Comparison of ENCODE assay signal across 8 mouse cellular contexts in genomic region chr19:24271746-24272426, GRCm38 (mm10). TPM values are rescaled to one million over a fixed set of nuclear protein-coding genes. Genes with fewer than 3 reads are reported as not detected.
DNase-seq lines count a peak whose midpoint lies in the region; ATAC-seq and TF ChIP-seq lines count a peak whose summit lies in the region.

No protein-coding gene starts in this region.

- ATAC-seq in Patski, result peak; percentile 93
- peak; percentile 79 for ATAC-seq in hindbrain, embryonic 11.5 days (ENCODE audit: low FRiP score)
- peak; percentile 89 for ATAC-seq in lung, postnatal 0 days

- no peak for DNase-seq in Patski (ENCODE audit: low read depth, low spot score)
- peak; percentile 92 for DNase-seq in cerebellum, postnatal 10 days
- DNase-seq in frontal cortex, postnatal 10 days (ENCODE audit: low spot score in 2 of 2), result peak; percentile 57 to 77
- peak; percentile 88 for DNase-seq in hindbrain, embryonic 11.5 days (ENCODE audit: low spot score)
- DNase-seq in layer of hippocampus, postnatal 10 days (ENCODE audit: low spot score in 2 of 2), result peak; percentile 91 to 92
- DNase-seq in lung, postnatal 0 days (ENCODE audit: low spot score), result peak; percentile 95
- peak; percentile 78 for DNase-seq in ovary, postnatal 36 days (ENCODE audit: low spot score)
- peak; percentile 69 for DNase-seq in thymus, postnatal 25 days

- peak; percentile 91 for TF ChIP-seq CTCF in Patski (IDR thresholded peaks at IDR 0.05)
- peak; percentile 94 for TF ChIP-seq CTCF in lung, postnatal 0 days (IDR thresholded peaks at IDR 0.05)

- H3K9me3 ChIP-seq in hindbrain, embryonic 11.5 days (ENCODE audit: control insufficient read depth, low read length), result no peaks in the 10 kb centered on the region
- no peaks in the 10 kb centered on the region for H3K9me3 ChIP-seq in lung, postnatal 0 days (ENCODE audit: low read length)

- H3K36me3 ChIP-seq in hindbrain, embryonic 11.5 days (ENCODE audit: control insufficient read depth, insufficient read depth, low read length), result no peaks in the 10 kb centered on the region
- H3K36me3 ChIP-seq in lung, postnatal 0 days (ENCODE audit: insufficient read depth, low read length), result no peaks in the 10 kb centered on the region

- peaks cover 4% of the 10 kb centered on the region; the same call in 1 of the 2 replicates for H3K4me1 ChIP-seq in hindbrain, embryonic 11.5 days (replicated peaks; ENCODE audit: control insufficient read depth, insufficient read depth, low read length)
- no peaks in the 10 kb centered on the region for H3K4me1 ChIP-seq in lung, postnatal 0 days (ENCODE audit: insufficient read depth, low read depth, low read length)

- no peak overlapping the region for H3K27ac ChIP-seq in hindbrain, embryonic 11.5 days (ENCODE audit: low read depth, low read length)
- no peak overlapping the region for H3K27ac ChIP-seq in lung, postnatal 0 days (ENCODE audit: low read length)

- no peak overlapping the region for H3K9ac ChIP-seq in hindbrain, embryonic 11.5 days (ENCODE audit: low read depth, low read length)
- H3K9ac ChIP-seq in lung, postnatal 0 days (replicated peaks; ENCODE audit: low read depth), result 0 out of 2 replicates have a peak overlapping the region, but pooled peaks have one; percentile 5

- in situ Hi-C loops in Patski (cut with MboI; ENCODE audit: low pct_unique_long_range_greater_than_20kb), result loop anchor here (5.0 to 10.0 kb wide), 3 partner anchors 120 to 415 kb away; no protein-coding TSS in a partner anchor

- H3K4me2 ChIP-seq in hindbrain, embryonic 11.5 days (replicated peaks; ENCODE audit: low read depth, low read length), result no peak overlapping the region
- H3K4me2 ChIP-seq in lung, postnatal 0 days (replicated peaks; ENCODE audit: low read depth, low read length), result peak overlapping the region; percentile 38

- CTCF ChIA-PET in Patski (lab: Charles Lee), result interaction anchor here (0.9 to 2.1 kb wide), 8 partner anchors 9 to 311 kb away, joined by 3 to 7 read pairs (median 4); partner anchors contain the start of gene Fxn

- WGBS in hindbrain, embryonic 11.5 days, result 46% methylated on average over 16 of the region's 16 CpGs
- 47% methylated on average over 16 of the region's 16 CpGs for WGBS in lung, postnatal 0 days

- H3K4me3 ChIP-seq in hindbrain, embryonic 11.5 days (ENCODE audit: low read depth, low read length), result no peak overlapping the region
- H3K4me3 ChIP-seq in lung, postnatal 0 days (ENCODE audit: low read depth, low read length), result 0 out of 2 replicates have a peak overlapping the region, but pooled peaks have one; percentile 14

- POLR2A ChIA-PET in Patski (lab: Charles Lee), result interaction anchor here (0.6 to 0.7 kb wide), 3 partner anchors 8 to 1042 kb away, joined by 3 to 7 read pairs (median 7); no protein-coding TSS in a partner anchor

- no peaks in the 10 kb centered on the region for H3K27me3 ChIP-seq in Patski
- no peaks in the 10 kb centered on the region for H3K27me3 ChIP-seq in hindbrain, embryonic 11.5 days (ENCODE audit: control insufficient read depth, insufficient read depth, low read length)
- H3K27me3 ChIP-seq in lung, postnatal 0 days (replicated peaks; ENCODE audit: insufficient read depth, low read length), result no peaks in the 10 kb centered on the region

- 0 out of 2 replicates have a peak, but pooled peaks have one; percentile 3 for TF ChIP-seq EP300 in lung, postnatal 0 days (IDR thresholded peaks at IDR 0.05)

RNA-seq across cellular contexts. Expression of gene Fxn, which starts 8.5 kb away (rescaled TPM):
- polyA plus RNA-seq in Patski (2021), result 20.9 TPM
- 49.0 and 49.3 TPM in 2 replicates for polyA plus RNA-seq in hindbrain, embryonic 11.5 days (2014; fragmentation: Nextera tagmentation; extraction: Ambion mirVana)
- total RNA-seq in layer of hippocampus, postnatal 10 days (2021), result 10 to 100 TPM; 12.2 TPM
- polyA plus RNA-seq in lung, postnatal 0 days (2015; fragmentation: Nextera tagmentation; extraction: Ambion mirVana), result 19.7 and 22.1 TPM in 2 replicates

RNA-seq across cellular contexts. Expression of gene Tjp2, which starts 47.1 kb away (rescaled TPM):
- 43.3 TPM for polyA plus RNA-seq in Patski (2021)
- 18.1 and 19.1 TPM in 2 replicates for polyA plus RNA-seq in hindbrain, embryonic 11.5 days (2014; fragmentation: Nextera tagmentation; extraction: Ambion mirVana)
- total RNA-seq in layer of hippocampus, postnatal 10 days (2021), result 10 to 100 TPM; 20.7 to 25.9 TPM
- polyA plus RNA-seq in lung, postnatal 0 days (2015; fragmentation: Nextera tagmentation; extraction: Ambion mirVana), result 37.8 and 48.3 TPM in 2 replicates
